Mouse (Mus musculus) G1E (cell line): ENCODE results near the gene Upp1. TPM values are rescaled to one million over a fixed set of nuclear protein-coding genes. Genes with fewer than 3 reads are reported as not detected.
"Not testable (repeated sequence)": the region's sequence is repeated elsewhere in the genome, so short reads cannot be mapped to it uniquely, and the experiment has no call there.

Experiments
- ATAC-seq: 2 replicates; pipeline ENCODE4 v1.8.0; 2016; ENCODE audit warnings: mild to moderate bottlenecking; ENCODE audit not compliant: insufficient number of reproducible peaks, poor library complexity, low FRiP score, severe bottlenecking; ENCODE audit errors: extremely low read depth
- DNase-seq: peaks from one replicate; pipeline ENCODE4 v3.0.0; 2012; ENCODE audit warnings: low spot score
- H3K27me3 ChIP-seq: 2 replicates; pipeline ENCODE4 v1.6.1; 2012; ENCODE audit warnings: mild to moderate bottlenecking, low read length, inconsistent platforms; ENCODE audit not compliant: insufficient read depth
- H3K36me3 ChIP-seq: replicated peaks from 2 replicates; pipeline ENCODE3; 2012; ENCODE audit warnings: mild to moderate bottlenecking, inconsistent platforms
- H3K4me1 ChIP-seq: 2 replicates; pipeline ENCODE4 v1.6.1; 2012; ENCODE audit warnings: low read depth, low read length, inconsistent platforms, mixed read lengths; ENCODE audit not compliant: insufficient read depth
- H3K4me3 ChIP-seq: 2 replicates; pipeline ENCODE4 v1.5.1; 2012; ENCODE audit warnings: low read depth, mild to moderate bottlenecking, inconsistent platforms, low read length, moderate library complexity, mixed read lengths
- H3K9me3 ChIP-seq: replicated peaks from 2 replicates; pipeline ENCODE4 v1.6.1; 2012; ENCODE audit warnings: inconsistent platforms
- CTCF ChIP-seq: IDR thresholded peaks from 2 replicates; pipeline ENCODE4 v1.5.1; 2012; ENCODE audit warnings: low read depth, low read length, inconsistent platforms, mixed read lengths
- GATA1 ChIP-seq: IDR thresholded peaks from 2 replicates; pipeline ENCODE4 v1.6.1; 2012; ENCODE audit warnings: borderline replicate concordance, low read length, inconsistent platforms, mixed read lengths
- GATA2 ChIP-seq: IDR thresholded peaks from 2 replicates; pipeline ENCODE4 v1.6.1; 2012; ENCODE audit warnings: low read depth, low read length, inconsistent platforms, borderline replicate concordance
- POLR2AphosphoS5 ChIP-seq: IDR thresholded peaks from 2 replicates; pipeline ENCODE4 v1.6.1; 2012; ENCODE audit warnings: low read depth, low read length, inconsistent platforms; ENCODE audit not compliant: insufficient replicate concordance
- TAL1 ChIP-seq: conservative IDR thresholded peaks from 2 replicates; pipeline ENCODE4 v1.6.1; 2012; ENCODE audit warnings: low read depth, low read length, inconsistent platforms, mixed read lengths
- polyA plus RNA-seq: library from polyadenylated mRNA; stranded (reverse); fragments of >175 nt; gene quantifications from 2 replicates; pipeline ENCODE4 v1.2.3, GENCODE M21; 2012
- total RNA-seq, 2 experiments: library from RNA; stranded (forward) in 1 of 2; stranded (reverse) in 1 of 2; fragments of 200-1000 nt in 1 of 2; fragments of >200 nt in 1 of 2; fragmentation: Nextera tagmentation in 1 of 2; gene quantifications; 2 replicates each; pipeline ENCODE4 v1.2.3; 2014 to 2017

The Upp1 gene
- total and polyA plus RNA-seq, 3 experiments: 3.0 to 76.5 (median 37.0) TPM

- Histone ChIP-seq H3K4me3 (no peak overlapping the region), H3K27me3 (no peaks in the 10 kb centered on the region; the same call in 1 of the 2 replicates), H3K9me3 (no peaks in the 10 kb centered on the region), H3K36me3 (no peaks in the 10 kb centered on the region), H3K4me1 (peaks cover 4% of the 10 kb centered on the region; the same call in 1 of the 2 replicates)
- ATAC-seq (no peak), DNase-seq (no peak)
- TF ChIP-seq GATA1 (no peak), GATA2 (no peak), POLR2AphosphoS5 (no peak), TAL1 (no peak), CTCF (no peak)
Measured at GRCm38 (mm10) chr11:9148206-9148605, 30.3 kb downstream of the Upp1 start.

- ATAC-seq, H3K27me3 ChIP-seq, DNase-seq, H3K4me1 ChIP-seq, H3K36me3 ChIP-seq, H3K4me3 ChIP-seq, H3K9me3 ChIP-seq: not testable (repeated sequence)
Measured at GRCm38 (mm10) chr11:9150403-9150802, 32.5 kb downstream of the Upp1 start.

GRCm38 (mm10) chr11:9159953-9160352 lies 42.0 kb downstream of the Upp1 start:
- DNase-seq (no peak), ATAC-seq (no peak)
- H3K36me3 ChIP-seq: no peaks in the 10 kb centered on the region
- H3K4me3 ChIP-seq: no peak overlapping the region
- TF ChIP-seq TAL1 (no peak), CTCF (no peak), POLR2AphosphoS5 (no peak), GATA1 (no peak), GATA2 (no peak)
- H3K9me3 ChIP-seq: no peaks in the 10 kb centered on the region
- H3K27me3 ChIP-seq: no peaks in the 10 kb centered on the region; the same call in 1 of the 2 replicates
- H3K4me1 ChIP-seq: no peaks in the 10 kb centered on the region

DNA sequence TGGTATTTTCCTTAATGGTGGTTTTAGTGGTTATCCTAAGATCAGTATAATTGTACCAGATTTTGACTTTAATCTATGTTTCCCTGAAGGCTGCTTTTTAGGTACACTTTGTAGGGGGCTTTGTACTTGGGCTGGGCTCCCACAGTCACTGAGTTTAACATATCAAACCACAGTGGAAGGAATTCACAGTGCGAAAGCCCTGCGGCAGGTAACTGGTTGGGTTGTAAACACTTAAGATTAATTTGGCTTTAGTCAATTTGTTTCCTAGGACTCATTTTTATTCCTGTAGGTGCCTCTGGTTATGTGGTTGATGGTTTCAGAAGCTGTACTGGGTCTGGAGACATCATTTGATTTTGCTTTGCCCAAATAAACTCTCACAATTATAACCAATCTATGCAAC lies 49.4 kb downstream of the Upp1 start:
- Histone ChIP-seq H3K36me3 (no peaks in the 10 kb centered on the region), H3K9me3 (no peaks in the 10 kb centered on the region), H3K4me1 (no peaks in the 10 kb centered on the region), H3K27me3 (no peaks in the 10 kb centered on the region), H3K4me3 (no peak overlapping the region)
- DNase-seq (no peak), ATAC-seq (no peak)
- TF ChIP-seq GATA1 (no peak), GATA2 (no peak), POLR2AphosphoS5 (no peak), CTCF (no peak), TAL1 (no peak)

DNA sequence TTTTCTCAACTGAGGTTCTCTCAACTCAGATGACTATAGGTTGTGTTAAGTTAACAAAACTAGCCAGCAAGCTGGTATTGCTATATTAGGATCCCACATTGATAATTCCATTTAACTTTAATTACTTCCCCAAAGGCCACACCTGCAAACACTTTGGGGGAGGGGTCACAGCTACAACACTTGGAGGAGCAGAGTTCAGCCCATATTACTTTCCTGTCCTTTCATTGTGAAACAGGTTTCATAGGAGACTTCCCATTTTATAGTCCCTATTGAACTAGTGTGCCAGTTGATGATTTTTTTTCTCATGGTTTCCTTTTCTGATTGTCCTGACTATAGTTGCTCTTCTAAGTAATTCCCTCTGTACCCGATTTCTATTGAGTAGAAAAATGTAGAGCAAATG lies 63.6 kb downstream of the Upp1 start:
- DNase-seq (no peak), ATAC-seq (no peak)
- Histone ChIP-seq H3K4me3 (no peak overlapping the region), H3K9me3 (no peaks in the 10 kb centered on the region), H3K36me3 (no peaks in the 10 kb centered on the region), H3K4me1 (no peaks in the 10 kb centered on the region), H3K27me3 (peaks cover 4% of the 10 kb centered on the region; the same call in 1 of the 2 replicates)
- no peak for TF ChIP-seq TAL1
- TF ChIP-seq CTCF: no peak
- no peak for TF ChIP-seq POLR2AphosphoS5

Other genes starting within 250 kb of the Upp1 start
- gene Pkd1l1, start 144.8 kb upstream of the Upp1 start, total RNA-seq (2014; fragmentation: Nextera tagmentation): 0.10 TPM in 1 of 2 replicates, not detected in the other
- 0.16 and 0.41 TPM in 2 replicates for gene Pkd1l1, start 144.8 kb upstream of the Upp1 start, total RNA-seq (2017)
- not detected in 2 replicates for gene Pkd1l1, start 144.8 kb upstream of the Upp1 start, polyA plus RNA-seq
- gene Hus1, start 106.9 kb upstream of the Upp1 start, total RNA-seq (2014; fragmentation: Nextera tagmentation): 39.1 and 59.9 TPM in 2 replicates
- gene Hus1, start 106.9 kb upstream of the Upp1 start, total RNA-seq (2017): 26.4 and 27.5 TPM in 2 replicates
- gene Hus1, start 106.9 kb upstream of the Upp1 start, polyA plus RNA-seq: 6.9 and 10.2 TPM in 2 replicates
- gene Gm11992, start 69.5 kb upstream of the Upp1 start, total RNA-seq (2014; fragmentation: Nextera tagmentation): 2.0 TPM in 2 replicates
- 2.6 and 3.0 TPM in 2 replicates for gene Gm11992, start 69.5 kb upstream of the Upp1 start, total RNA-seq (2017)
- gene Gm11992, start 69.5 kb upstream of the Upp1 start, polyA plus RNA-seq: 0.29 and 0.30 TPM in 2 replicates
- not detected in 2 replicates for gene Sun3, start 69.1 kb upstream of the Upp1 start, total RNA-seq (2014; fragmentation: Nextera tagmentation)
- 0.11 and 0.17 TPM in 2 replicates for gene Sun3, start 69.1 kb upstream of the Upp1 start, total RNA-seq (2017)
- not detected in 2 replicates for gene Sun3, start 69.1 kb upstream of the Upp1 start, polyA plus RNA-seq
- 0.05 TPM in 1 of 2 replicates, not detected in the other for gene Abca13, start 73.8 kb downstream of the Upp1 start, total RNA-seq (2014; fragmentation: Nextera tagmentation)
- 0.06 and 0.22 TPM in 2 replicates for gene Abca13, start 73.8 kb downstream of the Upp1 start, total RNA-seq (2017)
- not detected in 2 replicates for gene Abca13, start 73.8 kb downstream of the Upp1 start, polyA plus RNA-seq